In the genomic region with DNA sequence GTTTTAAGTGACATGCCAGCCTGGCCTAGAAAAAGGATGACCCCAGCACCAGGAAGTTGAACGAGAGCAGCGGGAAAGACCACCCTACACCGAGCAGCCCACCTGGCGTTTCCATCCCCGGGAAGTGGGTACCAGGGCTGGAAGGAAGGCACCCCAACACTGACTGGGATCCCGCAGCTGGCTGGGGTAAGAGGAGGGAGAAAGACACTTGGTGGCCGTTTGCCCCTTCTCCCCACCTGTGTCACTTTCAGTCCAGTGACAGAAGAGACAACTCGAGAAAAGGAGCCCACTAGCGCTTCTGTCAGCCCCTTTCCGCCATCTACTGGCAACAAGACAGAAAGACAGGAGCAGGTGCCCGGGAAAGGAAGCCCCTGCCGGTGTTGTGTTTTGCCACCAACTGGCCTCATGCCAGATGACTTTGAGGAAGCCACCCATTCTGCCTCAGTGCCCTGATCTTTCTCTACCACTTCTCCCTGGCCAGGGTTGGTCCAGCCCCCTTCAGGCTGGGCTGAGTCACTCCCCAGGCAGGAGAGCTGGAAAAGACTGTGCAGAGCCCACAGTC, we compare ENCODE assay signal across 8 mouse cellular contexts. TPM values are rescaled to one million over a fixed set of nuclear protein-coding genes. Genes with fewer than 3 reads are reported as not detected.
A peak's percentile ranks its signal among the peaks of the same experiment; 100 is the strongest.
DNase-seq lines count a peak whose midpoint lies in the region; ATAC-seq lines count a peak whose summit lies in the region.

Rufy4 (plus strand) TSS at position 551 of the 562 bp plus-strand sequence.

- peak; percentile 85 for DNase-seq in MN1 (ENCODE audit: low spot score)
- peak; percentile 35 for DNase-seq in cerebellum, adult 8-10 months
- peak; percentile 35 to 70 for DNase-seq in frontal cortex, postnatal 10 days (ENCODE audit: low spot score in 2 of 2)
- DNase-seq in layer of hippocampus, postnatal 10 days (ENCODE audit: low spot score in 2 of 2), result peak; percentile 70 to 79
- DNase-seq in lung, postnatal 10 days, result peak; percentile 85
- peak; percentile 66 for DNase-seq in ovary, postnatal 14 days (ENCODE audit: low spot score)
- peak; percentile 74 to 83 for DNase-seq in thymus, postnatal 10 days (ENCODE audit: low spot score in 2 of 2)

- H3K27ac ChIP-seq in hindbrain, embryonic 12.5 days, result no peak within 1 kb of the TSS

- peak within 1 kb of the TSS; percentile 48 for H3K4me3 ChIP-seq in hindbrain, embryonic 12.5 days

- no peaks in the 10 kb centered on the region for H3K36me3 ChIP-seq in hindbrain, embryonic 12.5 days

- 1% methylated on average over 12 of the region's 12 CpGs for WGBS in hindbrain, embryonic 12.5 days

- H3K4me2 ChIP-seq in hindbrain, embryonic 12.5 days (replicated peaks), result peak within 1 kb of the TSS; percentile 94

- peak within 1 kb of the TSS; percentile 75 for H3K9ac ChIP-seq in hindbrain, embryonic 12.5 days

- peaks cover 27% of the 10 kb centered on the region for H3K27me3 ChIP-seq in hindbrain, embryonic 12.5 days

- no peaks in the 10 kb centered on the region for H3K9me3 ChIP-seq in hindbrain, embryonic 12.5 days (replicated peaks)

- H3K4me1 ChIP-seq in hindbrain, embryonic 12.5 days, result peaks cover 24% of the 10 kb centered on the region

- peak; percentile 58 for ATAC-seq in hindbrain, embryonic 12.5 days (ENCODE audit: low FRiP score)

RNA-seq across cellular contexts. Expression of gene Rufy4, which starts in this region (rescaled TPM):
- polyA plus RNA-seq in hindbrain, embryonic 12.5 days (2016; fragmentation: Nextera tagmentation; extraction: Ambion mirVana), result 0.46 and 0.60 TPM in 2 replicates
- under 1 TPM in 1 of 2 experiments, not detected in 1; 0.21 TPM for total RNA-seq in layer of hippocampus, postnatal 10 days (2021)

Comparison
In these comparisons a context has a peak if more than half of its experiments do, and no peak if none do; other contexts are left out.
1. Peak in ATAC-seq, H3K4me3 ChIP-seq, H3K9ac ChIP-seq and H3K4me2 ChIP-seq in hindbrain, embryonic 12.5 days; RNA of the gene not detected or under 1 TPM.
2. Peak in DNase-seq in layer of hippocampus, postnatal 10 days; RNA of the gene not detected or under 1 TPM.
3. DNase-seq: peak in every context shown above with its lines; median percentile 85 in MN1; 85 in lung, postnatal 10 days; 78 in thymus, postnatal 10 days; 74 in layer of hippocampus, postnatal 10 days; 66 in ovary, postnatal 14 days; 52 in frontal cortex, postnatal 10 days; 35 in cerebellum, adult 8-10 months.